Mouse (Mus musculus) stomach, embryonic 14.5 days (tissue): ENCODE measurements around the gene As3mt. TPM values are rescaled to one million over a fixed set of nuclear protein-coding genes. Genes with fewer than 3 reads are reported as not detected.

ENCODE experiments used
- ATAC-seq: fragments of 200-750 bp; cut with Nextera tagmentation; 2 replicates; pipeline ENCODE4 v1.8.0; 2017; ENCODE audit warnings: low read depth, moderate TSS enrichment; ENCODE audit not compliant: insufficient number of reproducible peaks, insufficient read depth, low FRiP score
- H3K27ac ChIP-seq: fragments of 300-500 bp; sonication (generic); 2 replicates; pipeline ENCODE4 v1.5.1; 2014; ENCODE audit warnings: mild to moderate bottlenecking, low read length, moderate library complexity, mixed read lengths
- H3K27me3 ChIP-seq: fragments of 300-500 bp; sonication (generic); 2 replicates; pipeline ENCODE4 v1.6.1; 2014; ENCODE audit warnings: low read length, control low read depth, mixed read lengths; ENCODE audit not compliant: control insufficient read depth, insufficient read depth
- H3K36me3 ChIP-seq: fragments of 300-500 bp; sonication (generic); 2 replicates; pipeline ENCODE4 v1.6.1; 2014; ENCODE audit warnings: mild to moderate bottlenecking, control low read depth, low read length, moderate library complexity, mixed read lengths; ENCODE audit not compliant: control insufficient read depth, insufficient read depth
- H3K4me1 ChIP-seq: fragments of 300-500 bp; sonication (generic); 2 replicates; pipeline ENCODE4 v1.6.1; 2014; ENCODE audit warnings: low read length, control low read depth, mixed read lengths; ENCODE audit not compliant: control insufficient read depth, insufficient read depth
- H3K4me2 ChIP-seq: fragments of 300-500 bp; sonication (generic); replicated peaks from 2 replicates; pipeline ENCODE4 v1.6.1; 2014; ENCODE audit warnings: low read depth, low read length, control low read depth
- H3K4me3 ChIP-seq: fragments of 300-500 bp; sonication (generic); 2 replicates; pipeline ENCODE4 v1.5.1; 2014; ENCODE audit warnings: low read depth, low read length, control low read depth
- H3K9ac ChIP-seq: fragments of 300-500 bp; sonication (generic); replicated peaks from 2 replicates; pipeline ENCODE4 v1.6.1; 2014; ENCODE audit warnings: low read depth, mild to moderate bottlenecking, control low read depth, low read length, moderate library complexity, mixed read lengths
- H3K9me3 ChIP-seq: fragments of 300-500 bp; sonication (generic); 2 replicates; pipeline ENCODE4 v1.6.1; 2016; ENCODE audit warnings: low read depth, low read length, control low read depth; ENCODE audit not compliant: control insufficient read depth
- WGBS: fragments of 180-500 bp; shearing (Covaris S2); extraction: QIAGEN DNeasy Blood & Tissue Kit; methylation state at CpG from one replicate; pipeline ENCODE4 v1.1.7; 2014; 5-methylcytosine and 5-hydroxymethylcytosine counted together
- polyA plus RNA-seq: library from polyadenylated mRNA; unstranded; fragments of >200 nt; fragmentation: Nextera tagmentation; extraction: Ambion mirVana; gene quantifications from 2 replicates; pipeline ENCODE4 v1.2.1, GENCODE M21; 2014

The As3mt gene
- polyA plus RNA-seq, 1 experiment from 2014 or later = 23.2 TPM

DNA sequence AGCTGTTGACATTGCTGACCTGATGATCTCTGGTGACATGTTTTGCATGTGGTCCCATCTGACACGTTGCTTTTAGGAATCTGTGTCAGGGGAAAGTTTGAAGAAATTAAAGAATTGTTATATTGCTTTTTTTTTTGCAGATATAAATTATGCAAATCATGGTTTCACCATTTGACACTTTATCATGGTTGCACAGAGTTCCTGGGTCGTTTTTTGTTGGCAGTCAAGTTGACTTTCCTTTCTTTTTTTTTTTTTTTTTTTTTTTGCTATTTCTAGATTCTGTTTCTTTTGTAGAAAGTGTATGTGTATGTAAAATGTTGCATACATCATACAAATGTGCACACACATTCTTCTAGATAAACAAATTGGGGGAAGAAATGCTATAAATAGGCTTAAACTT is 16.2 kb upstream of the As3mt start:
- H3K27me3 ChIP-seq = no peaks in the 10 kb centered on the region
- no peak overlapping the region for H3K4me2 ChIP-seq
- H3K27ac ChIP-seq = no peak overlapping the region
- H3K36me3 ChIP-seq = no peaks in the 10 kb centered on the region
- no peaks in the 10 kb centered on the region for H3K9me3 ChIP-seq
- no peak for ATAC-seq
- 63% methylated on average over 2 of the region's 2 CpGs for WGBS
- 0 out of 2 replicates have a peak, but pooled peaks cover 5% of the 10 kb centered on the region for H3K4me1 ChIP-seq
- no peak overlapping the region for H3K4me3 ChIP-seq
- no peak overlapping the region for H3K9ac ChIP-seq

DNA sequence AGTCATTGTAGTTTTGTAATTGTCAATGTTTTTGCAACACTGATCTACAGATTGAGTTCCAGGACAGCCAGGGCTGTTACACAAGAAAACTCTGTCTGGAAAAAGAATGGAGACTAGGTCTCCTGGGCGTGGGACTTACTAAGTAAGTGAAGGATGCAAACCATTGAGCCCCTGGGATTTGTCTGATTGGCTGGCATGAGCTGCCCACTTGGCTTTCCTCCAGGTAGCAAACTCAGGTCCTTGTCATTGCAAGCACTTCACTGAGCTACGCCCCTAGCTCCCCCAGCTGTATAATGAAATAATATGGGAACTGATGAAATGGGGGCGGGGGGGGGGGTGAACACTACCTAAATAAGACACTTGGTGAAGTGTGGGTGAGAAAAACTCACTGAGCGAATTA is 14.1 kb upstream of the As3mt start:
- no peak for ATAC-seq
- no peak overlapping the region for H3K4me3 ChIP-seq
- H3K36me3 ChIP-seq = no peaks in the 10 kb centered on the region
- H3K27me3 ChIP-seq = no peaks in the 10 kb centered on the region
- no peak overlapping the region for H3K27ac ChIP-seq
- 0 out of 2 replicates have a peak, but pooled peaks cover 5% of the 10 kb centered on the region for H3K4me1 ChIP-seq
- H3K4me2 ChIP-seq = no peak overlapping the region
- H3K9me3 ChIP-seq = no peaks in the 10 kb centered on the region
- no peak overlapping the region for H3K9ac ChIP-seq
- WGBS = 87% methylated on average over 4 of the region's 4 CpGs

DNA sequence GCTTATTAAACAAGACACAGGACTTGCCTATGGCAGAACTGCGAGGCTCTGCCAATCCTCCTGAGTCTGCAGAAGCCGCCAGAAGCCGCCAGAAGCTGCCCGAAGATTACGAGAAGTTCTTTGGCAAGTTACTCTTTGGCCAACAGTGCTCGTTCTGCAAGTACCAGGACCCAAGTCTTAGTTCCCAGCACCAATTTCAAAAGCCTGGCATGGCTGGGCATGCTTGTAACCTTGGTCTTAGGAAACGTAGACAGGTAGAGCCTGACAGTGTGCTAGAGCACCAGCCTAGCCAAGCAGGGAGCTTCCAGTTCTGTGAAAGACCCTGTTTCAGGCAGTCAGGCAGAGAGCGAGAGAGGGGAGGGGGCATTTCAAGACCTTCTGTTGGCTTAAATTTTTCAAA is 10.8 kb upstream of the As3mt start:
- Histone ChIP-seq H3K27ac (no peak overlapping the region), H3K36me3 (peaks cover 5% of the 10 kb centered on the region; the same call in 1 of the 2 replicates), H3K9ac (no peak overlapping the region), H3K4me2 (no peak overlapping the region), H3K4me1 (no peaks in the 10 kb centered on the region), H3K9me3 (no peaks in the 10 kb centered on the region), H3K4me3 (no peak overlapping the region), H3K27me3 (no peaks in the 10 kb centered on the region)
- ATAC-seq = no peak
- 95% methylated on average over 8 of the region's 8 CpGs for WGBS

DNA sequence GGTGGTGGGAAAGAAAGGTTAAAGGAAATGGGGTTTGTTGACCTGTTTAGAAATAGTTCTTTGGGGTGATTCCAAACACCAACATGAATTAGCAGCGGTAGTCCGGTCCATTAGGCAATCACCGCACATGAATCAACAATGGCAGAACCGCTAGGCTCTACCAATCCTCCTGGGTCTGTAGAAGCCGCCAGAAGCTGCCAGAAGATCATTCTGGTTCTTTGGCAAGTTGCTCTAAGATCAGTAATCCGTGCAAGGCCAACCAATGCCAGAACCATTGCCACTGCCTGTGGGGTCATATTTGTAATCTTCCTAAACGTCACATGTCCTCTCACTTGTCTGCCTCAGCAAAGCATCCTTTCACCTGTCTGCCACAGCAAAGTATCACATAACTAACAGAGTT is 10.3 kb upstream of the As3mt start:
- Histone ChIP-seq H3K9ac (no peak overlapping the region), H3K27me3 (no peaks in the 10 kb centered on the region), H3K4me2 (no peak overlapping the region), H3K4me1 (no peaks in the 10 kb centered on the region), H3K27ac (no peak overlapping the region), H3K4me3 (no peak overlapping the region), H3K36me3 (peaks cover 5% of the 10 kb centered on the region; the same call in 1 of the 2 replicates), H3K9me3 (no peaks in the 10 kb centered on the region)
- 92% methylated on average over 7 of the region's 7 CpGs for WGBS
- no peak for ATAC-seq

DNA sequence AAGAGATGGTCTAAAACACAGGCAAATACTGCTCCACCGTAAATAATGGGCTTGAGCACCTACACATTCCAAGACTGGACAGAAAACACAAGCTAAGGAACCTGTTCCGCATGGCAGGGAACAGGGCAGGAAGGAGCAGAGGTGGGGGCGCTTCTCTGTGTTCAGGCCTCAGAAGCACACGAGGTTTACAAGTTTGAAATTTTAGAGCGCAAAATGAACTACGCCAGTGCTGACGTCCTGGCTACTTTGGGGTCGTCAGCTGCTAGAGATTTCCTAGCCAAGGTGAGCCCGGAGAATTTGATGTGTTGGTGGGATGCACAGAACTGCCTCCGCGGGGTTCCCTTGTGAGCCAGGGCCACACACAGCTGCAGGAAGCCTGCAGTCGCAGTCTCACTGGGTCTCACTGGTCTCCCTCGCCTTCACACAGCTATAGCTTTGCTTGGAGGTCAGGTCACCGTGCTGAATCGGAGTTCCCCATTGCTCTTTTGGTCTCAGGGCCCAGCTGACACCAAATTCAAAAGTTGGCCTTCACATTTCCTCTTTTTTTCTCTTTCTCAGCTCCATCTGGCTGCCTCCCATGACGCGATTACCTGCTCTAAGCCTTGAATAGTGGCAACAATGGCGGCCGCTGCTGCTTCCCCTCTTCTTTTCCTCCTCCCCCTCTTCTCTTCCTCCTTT is 9.3 kb upstream of the As3mt start:
- no peak overlapping the region for H3K9ac ChIP-seq
- H3K27ac ChIP-seq = no peak overlapping the region
- no peak overlapping the region for H3K4me2 ChIP-seq
- no peak for ATAC-seq
- WGBS = 54% methylated on average over 19 of the region's 19 CpGs
- H3K27me3 ChIP-seq = no peaks in the 10 kb centered on the region
- no peak overlapping the region for H3K4me3 ChIP-seq
- no peaks in the 10 kb centered on the region for H3K4me1 ChIP-seq
- H3K36me3 ChIP-seq = peaks cover 5% of the 10 kb centered on the region; the same call in 1 of the 2 replicates
- no peaks in the 10 kb centered on the region for H3K9me3 ChIP-seq

DNA sequence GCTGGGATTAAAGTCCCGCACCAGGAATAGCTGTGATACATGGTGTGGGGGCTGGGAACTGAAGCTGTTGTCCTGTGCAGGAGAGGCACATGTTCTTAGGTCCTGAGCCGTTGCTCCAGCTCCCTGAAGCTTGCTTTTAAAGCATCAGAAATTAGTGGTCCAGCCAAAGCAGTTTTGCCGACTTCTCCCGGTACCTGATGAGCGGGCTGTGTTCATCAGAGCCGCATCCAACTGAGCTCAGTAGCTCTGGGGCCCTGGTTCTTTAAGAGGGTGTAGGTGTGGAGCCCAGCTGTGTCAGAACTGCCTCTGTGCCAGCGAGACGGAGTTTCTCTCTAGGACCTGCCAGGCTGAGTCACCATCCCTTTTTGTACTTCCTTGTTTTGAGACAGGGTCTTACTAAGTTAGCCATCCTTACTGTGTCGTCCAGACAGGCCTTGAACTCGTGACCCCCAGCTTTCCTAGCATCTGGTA is 8.2 kb upstream of the As3mt start:
- Histone ChIP-seq H3K4me3 (no peak overlapping the region), H3K36me3 (peaks cover 5% of the 10 kb centered on the region; the same call in 1 of the 2 replicates), H3K27ac (no peak overlapping the region), H3K9ac (no peak overlapping the region), H3K27me3 (no peaks in the 10 kb centered on the region), H3K9me3 (no peaks in the 10 kb centered on the region), H3K4me2 (no peak overlapping the region), H3K4me1 (no peaks in the 10 kb centered on the region)
- ATAC-seq = no peak
- 69% methylated on average over 10 of the region's 10 CpGs for WGBS

DNA sequence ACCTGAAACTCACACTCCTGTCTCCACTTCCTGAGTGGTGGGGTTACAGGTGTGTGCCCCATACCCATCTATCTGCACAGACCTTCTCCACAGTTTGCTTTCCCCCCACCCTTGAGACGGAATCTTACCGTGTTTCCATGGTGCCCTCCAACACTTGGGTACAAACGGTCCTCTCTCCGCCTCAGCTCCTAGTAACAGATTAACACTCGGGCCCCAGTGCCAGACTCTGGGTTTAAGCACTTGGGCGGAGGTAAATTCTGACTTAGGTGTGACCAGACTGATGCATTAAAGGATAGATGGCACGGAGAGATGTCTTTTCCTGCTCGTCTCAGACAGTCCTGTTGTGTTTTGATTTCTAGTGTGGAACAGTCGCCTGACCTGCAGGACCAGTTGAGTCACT is 6.1 kb upstream of the As3mt start:
- Histone ChIP-seq H3K9me3 (no peaks in the 10 kb centered on the region), H3K9ac (no peak overlapping the region), H3K4me1 (no peaks in the 10 kb centered on the region), H3K27me3 (no peaks in the 10 kb centered on the region), H3K4me2 (no peak overlapping the region), H3K27ac (no peak overlapping the region), H3K4me3 (no peak overlapping the region), H3K36me3 (peaks cover 5% of the 10 kb centered on the region; the same call in 1 of the 2 replicates)
- 78% methylated on average over 9 of the region's 9 CpGs for WGBS
- ATAC-seq = no peak

DNA sequence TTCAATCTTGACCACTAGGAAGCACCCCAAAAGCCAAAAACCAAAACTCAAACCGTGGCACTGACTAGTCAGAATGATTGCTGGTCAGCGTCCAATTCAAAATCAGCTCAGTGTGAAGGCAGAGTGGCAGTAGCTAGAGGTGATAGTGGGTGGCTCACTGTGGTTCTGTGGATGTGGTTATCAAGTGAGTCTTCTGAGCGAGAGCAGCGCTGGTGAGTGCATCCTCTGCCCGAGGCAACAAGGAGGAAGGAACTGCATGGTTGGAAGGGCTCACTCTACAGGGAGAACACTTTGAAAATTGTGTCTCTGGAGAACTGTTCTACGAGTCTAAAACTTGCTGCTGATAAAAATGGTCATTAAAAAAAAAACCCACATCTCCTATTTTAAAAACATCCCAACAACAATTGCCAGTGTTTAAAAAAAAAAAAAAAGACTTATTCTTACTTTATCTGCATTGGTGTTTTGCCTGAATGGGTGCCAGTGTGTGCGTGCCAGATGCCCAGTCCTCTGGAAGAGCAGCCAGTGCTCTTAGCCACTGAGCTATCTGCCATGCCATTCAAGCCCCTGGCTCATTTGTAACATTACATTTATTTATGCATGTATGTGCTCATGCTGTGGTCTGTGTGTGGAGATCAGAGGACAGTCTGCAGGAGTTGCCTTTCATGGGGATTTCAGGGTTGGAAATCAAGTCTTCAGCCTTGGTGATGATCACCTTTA is 1.3 kb upstream of the As3mt start:
- H3K36me3 ChIP-seq = peaks cover 3% of the 10 kb centered on the region; the same call in 1 of the 2 replicates
- no peak overlapping the region for H3K9ac ChIP-seq
- H3K9me3 ChIP-seq = no peaks in the 10 kb centered on the region
- H3K4me1 ChIP-seq = peaks cover 9% of the 10 kb centered on the region; the same call in 1 of the 2 replicates
- no peaks in the 10 kb centered on the region for H3K27me3 ChIP-seq
- no peak overlapping the region for H3K4me2 ChIP-seq
- no peak overlapping the region for H3K4me3 ChIP-seq
- ATAC-seq = no peak
- H3K27ac ChIP-seq = no peak overlapping the region
- 67% methylated on average over 7 of the region's 7 CpGs for WGBS
